Mouse (Mus musculus): ENCODE results near the gene Dcaf12.

DNA sequence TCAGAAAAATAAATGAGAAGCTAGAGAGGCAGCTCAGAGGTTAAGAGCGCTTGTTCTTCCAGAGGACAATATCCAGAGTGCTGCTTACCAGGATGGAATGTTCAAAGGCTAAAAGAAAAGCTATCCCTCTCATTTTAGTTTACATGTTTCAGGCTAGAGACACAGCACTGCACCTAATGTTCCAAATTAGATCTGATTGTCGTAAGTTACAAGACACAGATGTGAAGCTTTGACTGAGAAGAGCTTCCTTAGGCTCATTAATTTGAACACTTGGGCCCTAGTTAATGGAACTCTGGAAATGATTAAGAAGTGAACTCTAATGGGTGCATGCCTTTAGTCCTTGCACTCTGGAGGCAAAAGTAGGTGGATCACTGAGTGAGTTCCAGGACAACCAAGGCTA, 60.9 kb downstream of the Dcaf12 start:
- TF ChIP-seq ZKSCAN1 (IDR thresholded peaks at IDR 0.05; ENCODE audit: low read depth, low read length) (no peak), NRF1 (IDR thresholded peaks at IDR 0.05; ENCODE audit: insufficient read depth, low read depth, low read length, poor library complexity, severe bottlenecking) (no peak), CTCF (IDR thresholded peaks at IDR 0.05 in 2 of 3, conservative IDR thresholded peaks at IDR 0.05 in 1 of 3; ENCODE audit: control insufficient read depth in 1 of 3, insufficient read depth in 1 of 3, low read depth in 2 of 3, low read length in 3 of 3, poor library complexity in 1 of 3, severe bottlenecking in 1 of 3) (no peak), ZC3H11A (IDR thresholded peaks at IDR 0.05; ENCODE audit: low read depth, low read length) (no peak), MXI1 (IDR thresholded peaks at IDR 0.05; ENCODE audit: low read depth, low read length) (no peak), EP300 (IDR thresholded peaks at IDR 0.05; ENCODE audit: low read depth in 1 of 2, low read length in 2 of 2) (no peak), POLR2AphosphoS2 (IDR thresholded peaks at IDR 0.05; ENCODE audit: low read length) (no peak), ZNF384 (IDR thresholded peaks at IDR 0.05; ENCODE audit: low read depth, low read length) (no peak), POLR2A (IDR thresholded peaks at IDR 0.05; ENCODE audit: control insufficient read depth in 1 of 2, insufficient read depth in 1 of 2, low read depth in 1 of 2, low read length in 2 of 2, poor library complexity in 1 of 2) (no peak), TCF12 (IDR thresholded peaks at IDR 0.05; ENCODE audit: low read depth, low read length) (no peak)
